Mouse (Mus musculus) liver, adult 2 months (tissue): Measurements from ENCODE around the gene CT030661.1. TPM values are rescaled to one million over a fixed set of nuclear protein-coding genes. Genes with fewer than 3 reads are reported as not detected.

Experiments used
- polyA plus RNA-seq: library from polyadenylated mRNA; depleted of rRNA; stranded (reverse); fragments of >200 nt; gene quantifications from 2 replicates; pipeline ENCODE4 v1.2.3, GENCODE M21; 2012; rRNA removed
- total RNA-seq: library from RNA; depleted of rRNA; stranded (reverse); fragments of >200 nt; gene quantifications from 2 replicates; pipeline ENCODE4 v1.2.3, GENCODE M21; 2014; rRNA removed

The CT030661.1 gene
- total and polyA plus RNA-seq, 2 experiments, result 0.54 to 7.0 TPM

Other genes starting within 250 kb of the CT030661.1 start
- 1.3 and 1.4 TPM in 2 replicates for gene Zfp947, start 148.6 kb downstream of the CT030661.1 start, total RNA-seq
- 0.07 and 0.15 TPM in 2 replicates for gene Zfp947, start 148.6 kb downstream of the CT030661.1 start, polyA plus RNA-seq
- gene Zfp994, start 89.2 kb downstream of the CT030661.1 start, total RNA-seq, result 2.8 and 4.1 TPM in 2 replicates
- 0.12 and 0.15 TPM in 2 replicates for gene Zfp994, start 89.2 kb downstream of the CT030661.1 start, polyA plus RNA-seq
- 5.6 and 6.3 TPM in 2 replicates for gene Zfp944, start 46.6 kb upstream of the CT030661.1 start, total RNA-seq
- gene Zfp944, start 46.6 kb upstream of the CT030661.1 start, polyA plus RNA-seq, result 2.8 and 2.9 TPM in 2 replicates
- 5.2 and 6.9 TPM in 2 replicates for gene Zfp758, start 46.6 kb upstream of the CT030661.1 start, total RNA-seq
- gene Zfp758, start 46.6 kb upstream of the CT030661.1 start, polyA plus RNA-seq, result 0.44 and 0.46 TPM in 2 replicates
- gene Zfp946, start 109.4 kb upstream of the CT030661.1 start, total RNA-seq, result 9.3 and 11.3 TPM in 2 replicates
- 3.3 and 5.5 TPM in 2 replicates for gene Zfp946, start 109.4 kb upstream of the CT030661.1 start, polyA plus RNA-seq